Mouse (Mus musculus) liver, embryonic 14.5 days (tissue): Measurements from ENCODE around the gene Chst5.

ENCODE experiments used
- CTCF ChIP-seq: IDR thresholded peaks from 2 replicates; pipeline ENCODE4 v1.5.1; 2016; ENCODE audit warnings: antibody characterized with exemption, low read depth, control low read depth
- EP300 ChIP-seq: IDR thresholded peaks from 2 replicates; pipeline ENCODE4 v1.6.1; 2016; ENCODE audit warnings: antibody characterized with exemption, low read depth

GRCm38 (mm10) chr8:111909621-111910450, at the start of gene Chst5:
- TF ChIP-seq CTCF (no peak), EP300 (no peak)
